Mouse (Mus musculus) C2C12 (cell line): ENCODE measurements around the gene Mrtfa.

Source experiments
- CEBPB ChIP-seq: IDR thresholded peaks from one replicate; pipeline ENCODE4 v1.6.1; 2011; ENCODE audit warnings: low read depth, mild to moderate bottlenecking, control low read depth, moderate library complexity
- CTCF ChIP-seq: IDR thresholded peaks from one replicate; pipeline ENCODE4 v1.5.1; 2011; ENCODE audit not compliant: control insufficient read depth, insufficient read depth, insufficient read length
- FOSL1 ChIP-seq: IDR thresholded peaks from one replicate; pipeline ENCODE4 v1.8.0; 2011; ENCODE audit warnings: mild to moderate bottlenecking, low read length; ENCODE audit not compliant: poor library complexity, insufficient read depth, severe bottlenecking
- MAX ChIP-seq: IDR thresholded peaks from one replicate; pipeline ENCODE4 v1.6.1; 2011; ENCODE audit warnings: mild to moderate bottlenecking, control low read depth

GRCm38 (mm10) chr15:81080405-81080804 is 110.2 kb downstream of the Mrtfa start:
- TF ChIP-seq CTCF (no peak), CEBPB (no peak), FOSL1 (no peak), MAX (no peak)
